Mouse (Mus musculus) layer of hippocampus, adult 9-11 months (tissue): ENCODE results near the gene Hoxb3.

Experiments
- DNase-seq: peaks from one replicate; pipeline ENCODE4 v3.0.0; 2022

The Hoxb3 gene

DNA sequence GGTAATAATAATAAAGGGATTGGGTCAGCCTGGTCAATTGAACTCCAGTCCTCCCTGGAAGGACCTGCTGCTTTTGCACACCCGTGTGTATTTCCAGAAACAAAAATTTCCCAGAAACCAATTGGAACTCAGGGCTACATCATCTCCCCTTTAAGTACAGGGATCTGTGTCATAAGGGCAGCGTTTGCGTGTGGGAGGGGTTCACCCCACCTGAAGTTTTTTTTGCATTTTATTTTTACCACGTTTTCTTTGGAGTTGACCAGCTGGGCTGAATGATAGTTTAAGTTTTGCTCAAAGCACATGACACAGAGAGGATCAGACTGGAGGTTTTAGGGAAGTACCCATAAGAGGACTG lies 19.4 kb downstream of the Hoxb3 start:
- no peak for DNase-seq

DNA sequence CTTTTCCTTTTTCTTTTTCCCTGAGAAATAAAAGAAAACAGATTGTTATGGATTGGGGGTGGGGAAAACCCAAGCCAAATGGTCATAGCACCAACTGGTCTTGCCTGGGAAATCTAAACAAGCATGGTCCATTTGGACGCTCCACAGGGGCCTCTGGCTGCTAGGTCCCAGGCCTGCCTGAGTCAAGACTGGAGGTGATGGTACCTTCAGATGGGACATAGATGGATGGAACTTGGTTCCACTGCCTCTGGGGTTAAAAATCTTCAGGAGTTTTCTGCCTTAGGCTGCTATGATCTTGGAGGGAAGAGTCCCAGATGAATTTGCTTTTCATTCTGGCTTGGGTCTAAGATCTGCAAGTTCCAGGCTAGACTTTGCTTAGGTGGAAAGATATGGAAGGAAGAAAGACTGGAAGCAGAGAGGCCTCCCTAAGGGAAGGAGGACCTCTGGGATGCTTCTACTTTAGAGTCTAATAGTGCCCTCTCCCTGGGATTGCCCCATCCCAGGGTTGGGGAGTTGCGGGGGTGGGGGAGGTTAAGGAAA lies 20.1 kb downstream of the Hoxb3 start:
- DNase-seq: no peak

DNA sequence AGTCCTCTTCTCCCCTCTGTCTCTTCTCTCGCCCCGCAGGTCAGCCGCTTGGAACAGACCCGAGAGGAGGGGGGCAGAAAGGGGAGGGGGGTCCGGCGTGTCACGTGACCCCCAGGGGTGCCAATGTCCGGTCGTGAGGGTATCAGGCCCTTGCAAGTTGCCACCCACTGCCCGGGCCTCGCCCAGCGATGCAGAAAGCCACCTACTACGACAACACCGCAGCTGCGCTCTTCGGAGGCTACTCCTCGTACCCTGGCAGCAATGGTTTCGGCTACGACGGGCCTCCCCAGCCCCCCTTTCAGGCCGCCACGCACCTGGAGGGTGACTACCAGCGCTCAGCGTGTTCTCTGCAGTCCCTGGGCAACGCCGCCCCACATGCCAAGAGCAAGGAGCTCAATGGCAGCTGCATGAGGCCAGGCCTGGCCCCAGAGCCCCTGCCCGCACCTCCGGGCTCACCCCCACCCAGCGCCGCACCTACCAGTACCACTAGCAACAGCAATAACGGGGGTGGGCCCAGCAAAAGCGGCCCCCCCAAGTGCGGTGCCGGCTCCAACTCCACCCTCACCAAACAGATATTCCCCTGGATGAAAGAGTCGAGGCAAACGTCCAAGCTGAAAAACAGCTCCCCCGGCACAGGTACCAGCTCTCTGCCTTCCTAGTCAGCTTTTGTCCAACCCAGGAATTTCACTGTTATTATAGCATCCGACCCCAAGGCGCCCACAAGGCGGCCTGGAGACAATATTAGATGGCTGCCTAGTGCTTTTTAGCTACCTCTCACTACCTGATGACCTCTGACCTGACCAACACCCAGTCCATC lies 21.1 kb downstream of the Hoxb3 start:
- no peak for DNase-seq

DNA sequence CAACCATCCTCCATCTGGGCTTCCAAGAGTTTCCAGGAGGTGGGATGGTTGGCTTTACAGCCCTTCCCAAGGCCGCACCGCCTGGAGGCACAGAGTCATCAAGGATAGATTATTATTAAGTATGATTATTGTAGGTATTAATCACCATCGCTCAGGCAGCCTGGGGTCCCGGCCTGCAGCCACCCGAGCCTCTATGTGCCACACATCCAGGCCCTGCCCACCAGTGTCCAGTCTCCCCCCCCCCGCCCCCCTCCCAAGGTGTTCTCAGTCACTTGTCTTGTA lies 21.7 kb downstream of the Hoxb3 start:
- DNase-seq: no peak

DNA sequence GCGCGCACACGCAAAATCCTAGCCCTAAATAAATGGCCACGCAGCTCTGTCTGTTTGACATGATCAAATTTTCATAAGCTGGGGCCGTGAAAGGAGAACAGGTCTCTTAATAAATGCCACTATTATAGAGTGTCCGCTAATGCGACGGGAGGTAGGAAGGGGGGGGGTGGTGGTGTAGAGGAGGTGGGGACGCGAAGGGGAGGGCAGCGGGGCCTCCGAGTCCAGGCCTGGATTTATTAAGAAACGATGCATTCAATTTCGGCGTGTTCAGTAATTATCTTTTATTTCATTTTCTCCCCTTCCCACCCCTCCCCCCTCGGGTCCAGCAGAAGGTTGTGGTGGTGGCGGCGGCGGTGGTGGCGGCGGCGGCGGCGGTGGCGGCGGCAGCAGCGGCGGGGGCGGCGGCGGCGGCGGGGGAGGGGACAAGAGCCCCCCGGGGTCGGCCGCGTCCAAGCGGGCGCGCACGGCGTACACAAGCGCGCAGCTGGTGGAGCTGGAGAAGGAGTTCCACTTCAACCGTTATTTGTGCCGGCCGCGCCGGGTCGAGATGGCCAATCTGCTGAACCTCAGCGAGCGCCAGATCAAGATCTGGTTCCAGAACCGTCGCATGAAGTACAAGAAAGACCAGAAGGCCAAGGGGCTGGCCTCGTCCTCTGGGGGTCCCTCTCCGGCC lies 22.2 kb downstream of the Hoxb3 start:
- DNase-seq: no peak

DNA sequence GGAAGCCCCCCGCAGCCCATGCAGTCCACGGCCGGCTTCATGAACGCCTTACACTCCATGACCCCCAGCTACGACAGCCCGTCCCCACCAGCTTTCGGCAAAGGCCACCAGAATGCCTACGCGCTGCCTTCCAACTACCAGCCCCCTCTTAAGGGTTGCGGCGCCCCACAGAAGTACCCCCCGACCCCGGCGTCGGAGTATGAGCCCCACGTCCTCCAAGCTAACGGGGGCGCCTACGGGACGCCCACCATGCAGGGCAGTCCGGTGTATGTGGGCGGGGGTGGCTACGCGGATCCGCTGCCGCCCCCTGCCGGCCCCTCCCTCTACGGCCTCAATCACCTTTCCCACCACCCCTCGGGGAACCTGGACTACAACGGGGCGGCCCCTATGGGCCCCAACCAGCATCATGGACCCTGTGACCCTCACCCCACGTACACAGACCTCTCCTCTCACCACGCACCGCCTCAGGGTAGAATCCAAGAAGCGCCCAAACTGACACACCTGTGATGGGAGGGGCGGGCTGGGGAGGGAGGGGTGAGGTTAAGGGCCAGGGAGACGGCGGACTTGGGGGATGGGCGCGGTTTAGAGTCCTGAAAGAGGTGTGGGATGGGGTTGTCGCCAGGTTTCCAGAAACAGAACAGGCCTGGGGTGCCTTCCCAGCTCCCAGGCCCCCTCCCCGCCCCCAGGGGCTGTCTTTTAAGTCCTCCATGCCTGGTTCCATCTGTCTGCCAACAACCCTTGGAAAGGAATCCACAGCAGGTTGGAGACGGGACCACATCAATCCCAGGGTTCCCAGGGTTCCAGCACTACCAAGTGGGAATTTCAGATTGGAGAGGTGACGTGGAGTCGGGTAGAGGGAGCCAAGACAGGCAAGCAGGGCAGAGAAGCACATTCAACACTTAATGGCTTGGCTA lies 23.0 kb downstream of the Hoxb3 start:
- DNase-seq: no peak

DNA sequence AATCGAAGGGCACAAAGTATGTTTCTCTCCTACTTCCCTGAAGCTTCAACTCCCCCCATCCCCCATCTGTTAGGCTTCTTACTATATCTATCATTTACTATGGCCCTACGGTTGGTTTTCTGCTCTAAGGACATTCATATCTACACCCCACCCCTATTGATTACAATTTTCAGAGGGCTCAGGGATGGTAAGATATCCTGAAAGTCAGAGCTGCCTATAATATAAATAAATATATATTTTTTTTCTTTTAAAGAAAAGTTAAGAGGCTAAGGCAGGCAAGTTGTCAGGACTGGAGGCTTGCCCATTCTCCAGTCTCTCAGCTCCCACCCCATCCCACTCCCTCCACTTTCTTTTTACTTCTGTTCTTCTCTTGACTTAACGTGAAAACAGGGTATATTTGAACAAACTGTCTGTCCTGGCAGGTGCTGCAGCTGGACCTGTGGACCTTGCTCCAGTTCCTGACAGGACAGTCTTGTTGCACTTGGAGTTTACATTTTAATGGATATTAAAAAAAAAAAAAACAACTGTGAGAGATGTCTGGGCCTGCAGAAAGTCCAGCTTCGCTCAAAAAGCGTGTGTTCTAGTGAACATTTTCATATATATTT lies 23.9 kb downstream of the Hoxb3 start:
- DNase-seq: no peak

DNA sequence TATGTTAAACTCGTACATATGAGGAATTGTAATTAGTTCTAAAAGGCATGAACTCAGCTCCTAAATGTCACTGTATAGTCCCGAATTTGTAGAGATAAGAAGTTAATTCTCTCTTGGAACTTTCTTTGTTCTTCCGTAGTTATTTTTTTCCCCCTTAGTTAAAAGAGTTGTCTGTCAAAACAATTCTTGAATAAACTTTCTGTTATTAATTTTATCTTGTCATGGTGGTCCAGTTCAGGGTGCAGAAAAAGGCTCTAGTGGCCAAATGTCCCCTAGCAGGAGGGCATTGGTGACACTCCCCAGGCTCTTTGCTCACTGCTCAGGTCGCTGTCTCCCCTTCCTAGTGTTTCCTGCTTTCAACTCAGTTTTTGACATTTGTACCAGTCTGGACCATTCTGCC lies 24.6 kb downstream of the Hoxb3 start:
- DNase-seq: no peak

DNA sequence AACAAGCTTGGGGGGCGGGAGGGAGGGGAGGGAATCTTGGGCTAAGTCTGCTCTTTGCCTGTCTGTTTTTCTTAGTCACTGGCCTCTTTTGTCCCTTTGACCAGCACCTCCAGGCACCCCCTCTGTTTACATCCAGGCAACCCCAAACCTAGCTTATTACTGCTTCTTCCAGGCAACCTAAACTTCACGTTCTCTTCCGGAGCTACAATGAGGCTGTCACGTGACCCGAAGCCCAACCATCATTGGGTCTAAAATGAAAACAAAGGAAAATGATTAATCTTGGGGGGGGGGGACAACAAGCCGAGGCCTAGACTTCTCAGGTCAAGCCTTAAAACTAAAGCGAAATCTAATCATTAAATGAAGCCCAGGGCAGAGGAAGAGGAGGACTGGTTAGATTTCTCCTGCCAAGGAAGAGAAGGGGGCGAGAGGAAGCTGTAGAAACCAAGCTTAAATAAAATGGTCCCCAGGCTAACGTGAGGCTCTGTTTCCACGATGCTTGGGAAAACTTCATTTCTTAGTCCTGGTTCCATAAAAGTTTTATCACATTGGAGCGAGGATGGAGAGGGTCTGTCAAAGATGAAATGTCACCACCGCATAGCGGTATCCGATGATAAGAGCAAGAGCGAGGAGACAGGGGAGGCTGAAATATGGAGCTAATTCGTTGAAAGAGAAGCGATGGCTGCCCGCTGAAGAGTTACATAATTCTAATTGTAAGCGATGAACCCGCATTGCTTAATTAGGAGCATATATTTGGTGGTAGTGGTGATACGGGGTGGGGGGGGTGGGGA lies 25.2 kb downstream of the Hoxb3 start:
- no peak for DNase-seq

DNA sequence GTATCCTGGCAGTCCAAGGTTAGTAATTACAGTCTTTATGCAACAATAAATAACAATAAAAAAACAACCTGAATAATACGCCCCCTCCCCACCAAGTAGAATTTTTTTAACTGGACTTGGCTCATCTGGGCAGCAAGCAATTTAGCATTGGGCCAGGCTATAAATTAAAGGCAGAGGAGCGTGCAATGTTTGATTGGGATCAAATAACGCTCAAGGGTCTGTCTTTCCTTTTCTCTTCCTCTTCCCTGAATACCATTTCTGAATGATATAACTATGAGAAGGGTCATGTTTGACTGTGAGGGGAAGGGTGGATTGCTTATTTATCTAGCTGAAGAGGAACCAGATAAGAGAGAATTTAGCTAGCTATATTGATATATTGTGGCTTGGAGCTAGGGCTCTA lies 25.9 kb downstream of the Hoxb3 start:
- DNase-seq: no peak

DNA sequence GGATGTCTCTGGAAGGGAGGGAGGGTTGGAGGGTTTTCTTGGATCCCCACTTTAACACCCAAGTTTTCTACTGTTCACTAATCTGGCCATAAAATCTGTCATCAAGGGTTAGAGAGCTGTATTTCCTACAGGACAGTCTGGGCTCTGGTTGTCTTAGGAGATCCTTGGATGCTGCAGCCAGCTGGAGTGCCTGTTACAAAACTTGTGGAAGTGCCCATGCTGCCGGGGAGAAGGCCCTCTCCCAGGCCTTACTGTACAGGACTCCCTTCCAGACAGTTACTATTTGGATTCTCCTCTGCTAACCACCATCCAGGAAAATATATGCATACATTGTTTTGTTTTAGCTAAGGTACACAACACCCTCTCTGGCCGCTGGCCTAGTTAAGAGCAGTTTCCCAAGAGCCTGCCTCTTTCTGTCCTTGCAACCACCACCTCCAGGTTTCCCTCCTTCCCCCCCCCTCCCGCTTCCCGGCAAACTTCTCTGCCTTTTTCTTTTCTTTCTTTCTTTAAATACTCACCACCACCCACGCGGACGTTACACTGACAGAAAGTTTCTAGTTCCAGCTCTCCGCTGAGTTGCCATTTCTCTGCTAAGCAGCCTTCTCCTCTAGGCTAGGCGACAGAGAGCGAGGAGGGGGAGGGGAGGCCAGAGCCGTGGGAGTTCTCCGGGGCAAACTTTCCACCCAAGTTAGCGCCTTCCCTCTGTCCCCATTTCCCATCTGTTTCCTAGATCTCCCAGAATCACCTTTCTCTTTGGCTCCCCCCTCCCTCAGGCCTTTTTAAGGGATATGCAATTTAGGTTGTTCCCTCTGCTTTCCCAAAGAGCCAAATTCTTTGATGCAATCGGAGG lies 26.6 kb downstream of the Hoxb3 start:
- DNase-seq: no peak

DNA sequence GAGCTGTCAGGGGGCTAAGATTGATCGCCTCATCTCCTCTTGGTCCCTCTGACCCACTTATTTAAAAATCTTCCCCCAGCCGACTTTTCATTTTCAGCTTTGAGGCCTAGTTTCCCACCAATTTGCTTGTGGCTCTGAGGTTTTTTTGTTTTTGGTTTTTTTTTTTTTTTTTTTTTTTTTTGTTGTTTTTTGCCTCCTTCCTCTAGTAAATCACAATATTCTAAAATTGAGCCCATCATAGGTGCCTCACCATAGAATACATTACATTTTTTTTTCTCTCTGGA lies 27.2 kb downstream of the Hoxb3 start, which contains the start of gene Hoxb2:
TSS of gene Hoxb2 (plus strand) at position 185 of the 284 bp plus-strand sequence.
- DNase-seq: no peak

DNA sequence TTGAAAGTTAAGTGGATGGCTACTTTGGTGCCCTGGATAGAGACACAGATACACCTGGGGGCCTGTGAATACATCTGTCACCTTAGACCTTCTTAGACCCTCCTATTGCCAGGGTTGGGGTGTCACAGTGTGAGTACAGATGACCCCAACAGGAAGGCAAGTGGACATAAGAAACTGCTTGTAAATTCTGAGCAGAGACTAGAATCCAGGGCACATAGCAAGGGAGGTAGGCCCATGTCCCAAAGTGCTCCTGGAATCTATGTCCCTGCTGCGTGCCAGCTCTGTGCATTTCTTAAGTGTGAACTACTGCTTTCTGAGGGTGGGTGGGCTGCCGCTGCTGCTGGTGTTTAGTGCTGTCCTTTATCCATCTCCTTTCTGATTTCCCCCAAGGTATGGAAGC lies 27.7 kb downstream of the Hoxb3 start:
- no peak for DNase-seq

DNA sequence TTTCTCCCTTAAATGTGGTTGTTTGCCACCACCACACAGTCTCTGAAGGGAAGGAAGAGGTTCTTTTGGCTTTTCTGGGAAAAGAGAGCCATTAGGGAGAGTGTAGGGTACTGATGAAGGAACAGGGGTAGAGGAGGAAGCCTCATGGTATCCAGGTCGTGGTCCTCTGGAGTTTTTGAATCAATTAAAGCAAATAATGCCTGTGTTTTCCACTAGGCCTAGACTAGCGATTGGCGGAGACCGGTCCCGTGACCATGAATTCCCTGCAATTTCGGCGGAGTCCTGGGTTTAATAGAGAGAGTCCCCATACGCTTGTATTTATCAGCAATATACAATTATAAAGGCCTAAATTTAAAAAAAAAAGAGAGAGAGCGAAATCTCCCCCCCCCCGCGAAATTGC lies 28.2 kb downstream of the Hoxb3 start:
- DNase-seq: no peak

DNA sequence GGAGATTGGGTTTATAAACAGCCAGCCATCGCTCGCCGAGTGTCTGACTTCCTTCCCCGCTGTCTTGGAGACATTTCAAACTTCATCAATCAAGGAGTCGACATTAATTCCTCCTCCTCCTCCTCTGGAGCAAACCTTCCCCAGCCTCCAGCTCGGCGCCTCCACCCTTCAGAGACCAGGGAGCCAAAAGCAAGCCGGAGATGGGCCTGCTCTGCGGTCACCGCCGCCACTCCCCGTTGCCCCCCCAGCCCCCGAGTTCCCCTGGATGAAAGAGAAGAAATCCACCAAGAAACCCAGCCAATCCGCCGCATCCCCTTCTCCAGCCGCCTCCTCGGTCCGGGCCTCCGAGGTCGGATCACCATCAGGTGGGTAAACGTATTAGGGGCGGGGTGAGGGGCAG lies 28.7 kb downstream of the Hoxb3 start:
- DNase-seq: no peak

DNA sequence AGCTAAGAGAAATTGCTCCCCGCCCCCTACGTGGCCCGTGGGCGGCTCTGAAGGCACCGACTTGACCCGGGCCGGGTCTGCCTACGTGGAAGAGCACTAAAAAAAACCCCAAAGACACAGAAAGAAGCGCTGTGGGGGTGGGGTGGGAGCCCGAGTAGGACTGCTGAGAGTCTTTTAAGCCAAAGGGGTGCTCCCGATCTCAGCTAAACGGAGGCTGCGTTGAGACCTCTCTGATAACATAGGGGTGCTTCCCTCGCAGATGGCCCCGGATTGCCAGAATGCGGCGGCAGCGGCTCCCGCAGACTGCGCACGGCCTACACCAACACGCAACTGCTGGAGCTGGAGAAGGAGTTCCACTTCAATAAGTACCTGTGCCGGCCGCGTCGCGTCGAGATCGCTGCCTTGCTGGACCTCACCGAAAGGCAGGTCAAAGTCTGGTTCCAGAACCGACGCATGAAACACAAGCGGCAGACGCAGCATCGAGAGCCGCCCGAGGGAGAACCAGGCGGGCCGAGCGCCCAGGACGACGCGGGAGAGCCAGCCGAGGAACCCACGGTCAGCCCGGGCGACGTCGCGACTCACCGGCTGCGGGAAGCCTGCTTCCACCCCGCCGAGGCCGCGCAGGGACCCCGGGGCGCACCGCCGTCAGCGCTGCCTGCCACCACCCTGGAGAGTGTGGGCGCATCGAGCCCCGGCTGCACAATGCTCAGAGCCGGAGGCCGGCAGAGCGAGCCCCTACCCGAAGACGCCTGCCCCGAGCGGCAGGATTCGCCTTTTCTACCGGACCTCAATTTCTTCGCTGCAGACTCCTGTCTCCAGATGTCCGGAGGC lies 29.8 kb downstream of the Hoxb3 start:
- DNase-seq: no peak

DNA sequence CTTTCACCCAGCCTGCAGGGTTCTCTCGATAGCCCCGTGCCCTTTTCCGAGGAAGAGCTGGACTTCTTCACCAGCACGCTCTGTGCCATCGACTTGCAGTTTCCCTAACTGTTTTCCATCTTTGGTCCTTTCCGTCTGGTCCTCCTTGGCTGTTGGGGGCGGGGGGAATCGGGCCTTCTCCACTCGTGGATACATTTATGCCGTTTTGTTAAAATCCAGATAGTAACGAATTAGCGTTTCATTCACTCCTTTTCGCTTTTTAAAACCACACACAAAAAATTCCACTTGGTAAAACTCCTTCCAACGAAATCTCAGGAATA lies 30.4 kb downstream of the Hoxb3 start:
- no peak for DNase-seq

DNA sequence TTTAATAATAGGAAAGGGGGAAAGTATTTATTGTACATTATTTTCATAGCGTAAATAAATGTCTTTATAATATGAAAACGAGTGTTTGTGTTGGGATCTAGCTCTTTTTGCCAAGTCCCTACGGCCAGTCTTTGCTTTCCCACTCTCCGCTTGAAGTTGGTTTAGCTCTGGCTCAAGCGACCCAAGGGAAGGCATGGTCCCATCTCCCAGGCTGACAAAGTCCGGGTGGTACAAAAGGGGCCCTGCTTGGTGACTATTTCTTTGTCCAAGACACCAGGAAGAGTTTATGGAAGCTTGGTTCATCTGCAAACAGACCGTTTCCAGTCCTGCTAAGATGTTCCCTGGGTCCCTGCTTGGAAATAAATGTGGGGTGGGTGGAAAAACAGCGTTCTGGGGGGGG lies 30.8 kb downstream of the Hoxb3 start:
- DNase-seq: no peak

DNA sequence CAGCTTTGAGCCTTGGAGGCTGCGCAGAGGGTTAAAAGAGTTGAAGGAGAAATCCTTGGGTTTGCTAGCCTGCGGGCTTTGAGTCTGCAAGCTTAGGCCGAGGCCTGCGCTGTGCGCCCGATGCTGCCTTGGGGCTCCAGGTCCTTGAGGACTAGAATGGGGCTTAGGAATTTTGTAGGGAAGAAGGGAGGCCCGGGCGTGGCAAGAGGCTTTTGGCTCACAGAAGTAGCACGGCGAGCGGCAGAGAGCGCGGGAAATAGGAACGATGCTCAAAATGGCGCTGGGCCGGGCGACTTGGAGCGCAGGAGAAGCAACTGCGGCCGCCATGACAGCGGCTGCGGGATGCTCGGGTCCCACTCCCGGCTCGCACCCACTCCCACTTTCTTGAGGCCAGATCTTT lies 31.2 kb downstream of the Hoxb3 start:
- no peak for DNase-seq

DNA sequence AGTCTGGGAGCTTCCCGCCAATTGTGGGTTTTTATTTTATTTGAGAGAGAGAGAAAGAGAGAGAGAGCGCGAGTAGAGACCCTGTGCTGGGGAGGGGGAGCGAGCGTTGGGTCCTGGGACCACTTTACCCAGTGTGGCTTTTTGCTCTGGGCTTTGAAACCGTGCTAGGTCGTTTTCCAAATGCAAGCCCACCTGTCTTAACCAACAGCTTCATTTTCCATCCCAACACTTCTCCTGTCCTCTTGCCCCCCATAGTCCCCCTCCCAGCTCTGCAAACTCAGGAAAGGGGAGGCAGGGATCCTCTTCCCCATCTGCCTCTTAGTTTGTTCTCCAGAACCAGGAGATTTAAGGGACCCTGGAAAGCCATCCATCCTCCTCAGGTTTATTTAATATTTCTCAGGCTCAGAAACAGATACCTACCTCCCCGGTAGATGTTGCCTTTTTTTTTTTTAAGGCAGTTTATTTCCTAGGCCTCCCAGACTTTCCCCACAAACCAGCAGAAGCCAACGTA lies 31.7 kb downstream of the Hoxb3 start:
- no peak for DNase-seq

DNA sequence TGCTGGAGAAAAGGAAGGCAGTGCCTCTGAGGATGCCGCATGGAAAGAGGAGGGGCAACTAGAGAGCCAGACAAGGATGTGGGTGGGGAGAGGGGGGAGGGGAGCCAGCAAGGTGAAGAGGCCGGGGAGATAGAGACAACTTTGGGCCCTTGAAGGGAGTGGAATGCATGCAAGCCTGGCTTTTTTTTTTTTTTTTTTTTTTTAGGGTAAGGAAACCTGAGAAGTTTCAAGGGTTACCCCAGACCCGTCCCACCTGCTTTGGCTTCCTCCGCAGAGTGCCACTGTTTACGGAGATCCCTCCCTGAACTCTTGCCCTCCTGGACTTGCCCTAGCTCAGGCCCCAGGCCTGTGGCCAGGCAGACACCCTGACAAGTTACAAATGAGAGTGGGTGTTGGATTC lies 40.7 kb downstream of the Hoxb3 start:
- no peak for DNase-seq
